Mouse (Mus musculus) heart, postnatal 0 days (tissue): ENCODE data around the gene Tm9sf2. TPM values are rescaled to one million over a fixed set of nuclear protein-coding genes. Genes with fewer than 3 reads are reported as not detected.

Source experiments
- ATAC-seq: fragments of 200-750 bp; cut with Nextera tagmentation; 2 replicates; pipeline ENCODE4 v1.8.0; 2017; ENCODE audit warnings: low read depth, moderate number of reproducible peaks, moderate library complexity; ENCODE audit not compliant: insufficient read depth
- DNase-seq: peaks from one replicate; pipeline ENCODE4 v3.0.0-alpha.2; 2016; ENCODE audit warnings: low spot score
- H3K27ac ChIP-seq: fragments of 300-500 bp; sonication (generic); 2 replicates; pipeline ENCODE4 v1.5.1; 2014; ENCODE audit warnings: low read depth, mild to moderate bottlenecking
- H3K27me3 ChIP-seq: fragments of 300-500 bp; sonication (generic); 2 replicates; pipeline ENCODE4 v1.6.1; 2014; ENCODE audit warnings: low read length, mixed read lengths; ENCODE audit not compliant: control insufficient read depth, insufficient read depth
- H3K36me3 ChIP-seq: fragments of 300-500 bp; sonication (generic); replicated peaks from 2 replicates; pipeline ENCODE4 v1.6.1; 2014; ENCODE audit warnings: low read length, mixed read lengths; ENCODE audit not compliant: control insufficient read depth, insufficient read depth
- H3K4me1 ChIP-seq: fragments of 300-500 bp; sonication (generic); 2 replicates; pipeline ENCODE4 v1.6.1; 2014; ENCODE audit warnings: antibody characterized with exemption; ENCODE audit not compliant: control insufficient read depth, insufficient read depth
- H3K4me2 ChIP-seq: fragments of 300-500 bp; sonication (generic); 2 replicates; pipeline ENCODE4 v1.6.1; 2014; ENCODE audit warnings: low read depth, mild to moderate bottlenecking, low read length, moderate library complexity
- H3K4me3 ChIP-seq: fragments of 300-500 bp; sonication (generic); 2 replicates; pipeline ENCODE4 v1.5.1; 2014; ENCODE audit warnings: low read depth, low read length
- H3K9ac ChIP-seq: fragments of 300-500 bp; sonication (generic); replicated peaks from 2 replicates; pipeline ENCODE4 v1.6.1; 2014; ENCODE audit warnings: low read depth, low read length, mixed read lengths
- H3K9me3 ChIP-seq: fragments of 300-500 bp; sonication (generic); replicated peaks from 2 replicates; pipeline ENCODE4 v1.6.1; 2016; ENCODE audit warnings: low read length; ENCODE audit not compliant: control insufficient read depth
- CTCF ChIP-seq: IDR thresholded peaks from 2 replicates; pipeline ENCODE4 v1.5.1; 2016; ENCODE audit warnings: antibody characterized with exemption, control low read depth, low read depth
- EP300 ChIP-seq: IDR thresholded peaks from 2 replicates; pipeline ENCODE4 v1.6.1; 2016; ENCODE audit warnings: antibody characterized with exemption, low read depth
- WGBS: fragments of 180-500 bp; shearing (Covaris S2); extraction: QIAGEN DNeasy Blood & Tissue Kit; methylation state at CpG from one replicate; pipeline ENCODE4 v1.1.7; 2014; 5-methylcytosine and 5-hydroxymethylcytosine counted together
- polyA plus RNA-seq: library from polyadenylated mRNA; unstranded; fragments of >200 nt; fragmentation: Nextera tagmentation; extraction: Ambion mirVana; gene quantifications from 2 replicates; pipeline ENCODE4 v1.2.1, GENCODE M21; 2015
- total RNA-seq: library from RNA; depleted of rRNA; stranded (reverse); fragments of >200 nt; gene quantifications from 2 replicates; pipeline ENCODE4 v1.2.3, GENCODE M21; 2014; ENCODE audit warnings: low replicate concordance

The Tm9sf2 gene
- total and polyA plus RNA-seq, 2 experiments from 2014 or later = 104 to 117 TPM

- no peaks in the 10 kb centered on the region for H3K9me3 ChIP-seq
- peaks cover 64% of the 10 kb centered on the region for H3K36me3 ChIP-seq
- no peak overlapping the region for H3K27ac ChIP-seq
- H3K4me2 ChIP-seq = no peak overlapping the region
- H3K4me3 ChIP-seq = no peak overlapping the region
- TF ChIP-seq EP300 = no peak
- no peak for TF ChIP-seq CTCF
- ATAC-seq (no peak), DNase-seq (no peak)
- no peaks in the 10 kb centered on the region for H3K27me3 ChIP-seq
- 79% methylated on average over 1 of the region's 1 CpGs for WGBS
- H3K9ac ChIP-seq = no peak overlapping the region
- no peaks in the 10 kb centered on the region for H3K4me1 ChIP-seq
Measured at GRCm38 (mm10) chr14:122140126-122140525, 33.3 kb downstream of the Tm9sf2 start.

GRCm38 (mm10) chr14:122143585-122144269 is 36.9 kb downstream of the Tm9sf2 start:
- Histone ChIP-seq H3K27me3 (no peaks in the 10 kb centered on the region), H3K4me1 (no peaks in the 10 kb centered on the region), H3K4me2 (no peak overlapping the region), H3K9ac (no peak overlapping the region), H3K27ac (no peak overlapping the region), H3K4me3 (no peak overlapping the region), H3K36me3 (peaks cover 87% of the 10 kb centered on the region), H3K9me3 (no peaks in the 10 kb centered on the region)
- ATAC-seq = no peak
- DNase-seq = no peak
- 89% methylated on average over 4 of the region's 4 CpGs for WGBS
- TF ChIP-seq CTCF = no peak
- TF ChIP-seq EP300 = no peak

GRCm38 (mm10) chr14:122145374-122145773 is 38.5 kb downstream of the Tm9sf2 start:
- Histone ChIP-seq H3K36me3 (peaks cover 92% of the 10 kb centered on the region), H3K9ac (no peak overlapping the region), H3K4me3 (no peak overlapping the region), H3K4me1 (no peaks in the 10 kb centered on the region), H3K27me3 (no peaks in the 10 kb centered on the region), H3K27ac (no peak overlapping the region), H3K9me3 (no peaks in the 10 kb centered on the region), H3K4me2 (no peak overlapping the region)
- TF ChIP-seq EP300 = no peak
- no peak for TF ChIP-seq CTCF
- 61% methylated on average over 1 of the region's 1 CpGs for WGBS
- no peak for ATAC-seq
- no peak for DNase-seq

- TF ChIP-seq EP300 = no peak
- no peak for TF ChIP-seq CTCF
- no peaks in the 10 kb centered on the region for H3K9me3 ChIP-seq
- DNase-seq (no peak), ATAC-seq (no peak)
- H3K36me3 ChIP-seq = peaks cover 91% of the 10 kb centered on the region
- no peaks in the 10 kb centered on the region for H3K27me3 ChIP-seq
- 66% methylated on average over 5 of the region's 5 CpGs for WGBS
- H3K4me1 ChIP-seq = no peaks in the 10 kb centered on the region
- no peak overlapping the region for H3K9ac ChIP-seq
- no peak overlapping the region for H3K4me3 ChIP-seq
- H3K27ac ChIP-seq = no peak overlapping the region
- no peak overlapping the region for H3K4me2 ChIP-seq
Measured at GRCm38 (mm10) chr14:122150616-122151015, 43.8 kb downstream of the Tm9sf2 start.

- no peak for ATAC-seq
- Histone ChIP-seq H3K4me1 (no peaks in the 10 kb centered on the region), H3K27me3 (no peaks in the 10 kb centered on the region), H3K36me3 (peaks cover 61% of the 10 kb centered on the region), H3K9me3 (no peaks in the 10 kb centered on the region), H3K9ac (no peak overlapping the region), H3K4me2 (no peak overlapping the region), H3K27ac (no peak overlapping the region), H3K4me3 (no peak overlapping the region)
- TF ChIP-seq CTCF (no peak), EP300 (no peak)
- DNase-seq = no peak
- 83% methylated on average over 7 of the region's 7 CpGs for WGBS
Measured at GRCm38 (mm10) chr14:122157738-122158137, 50.9 kb downstream of the Tm9sf2 start.

GRCm38 (mm10) chr14:122160916-122161315 is 54.1 kb downstream of the Tm9sf2 start:
- WGBS = 100% methylated on average over 1 of the region's 1 CpGs
- H3K27ac ChIP-seq = no peak overlapping the region
- H3K9me3 ChIP-seq = no peaks in the 10 kb centered on the region
- no peaks in the 10 kb centered on the region for H3K27me3 ChIP-seq
- H3K4me2 ChIP-seq = no peak overlapping the region
- H3K4me1 ChIP-seq = no peaks in the 10 kb centered on the region
- no peak for DNase-seq
- TF ChIP-seq CTCF (no peak), EP300 (no peak)
- H3K9ac ChIP-seq = no peak overlapping the region
- H3K4me3 ChIP-seq = no peak overlapping the region
- H3K36me3 ChIP-seq = peaks cover 31% of the 10 kb centered on the region
- no peak for ATAC-seq
